Mouse (Mus musculus) forebrain, embryonic 13.5 days (tissue): ENCODE measurements around the gene Kcna5. TPM values are rescaled to one million over a fixed set of nuclear protein-coding genes. Genes with fewer than 3 reads are reported as not detected.

Source experiments
- ATAC-seq: fragments of 200-750 bp; cut with Nextera tagmentation; 2 replicates; pipeline ENCODE4 v1.8.0; 2017
- H3K27ac ChIP-seq: fragments of 300-500 bp; sonication (generic); 2 replicates; pipeline ENCODE4 v1.5.1; 2015; ENCODE audit warnings: inconsistent platforms, mild to moderate bottlenecking, moderate library complexity
- H3K27me3 ChIP-seq: fragments of 300-500 bp; sonication (generic); 2 replicates; pipeline ENCODE4 v1.6.1; 2015; ENCODE audit warnings: mild to moderate bottlenecking, inconsistent platforms
- H3K36me3 ChIP-seq: fragments of 300-500 bp; sonication (generic); 2 replicates; pipeline ENCODE4 v1.6.1; 2015; ENCODE audit warnings: mild to moderate bottlenecking, inconsistent platforms; ENCODE audit not compliant: poor library complexity, severe bottlenecking
- H3K4me1 ChIP-seq: fragments of 300-500 bp; sonication (generic); 2 replicates; pipeline ENCODE4 v1.6.1; 2015; ENCODE audit warnings: inconsistent platforms
- H3K4me2 ChIP-seq: fragments of 300-500 bp; sonication (generic); 2 replicates; pipeline ENCODE4 v1.6.1; 2015; ENCODE audit warnings: inconsistent platforms, mild to moderate bottlenecking, moderate library complexity
- H3K4me3 ChIP-seq: fragments of 300-500 bp; sonication (generic); 2 replicates; pipeline ENCODE4 v1.5.1; 2015; ENCODE audit warnings: mild to moderate bottlenecking, inconsistent platforms
- H3K9ac ChIP-seq: fragments of 300-500 bp; sonication (generic); 2 replicates; pipeline ENCODE4 v1.6.1; 2015; ENCODE audit warnings: mild to moderate bottlenecking, inconsistent platforms
- H3K9me3 ChIP-seq: fragments of 300-500 bp; sonication (generic); replicated peaks from 2 replicates; pipeline ENCODE4 v1.6.1; 2016; ENCODE audit warnings: inconsistent platforms
- WGBS: fragments of 180-500 bp; shearing (Covaris S2); methylation state at CpG from one replicate; pipeline ENCODE4 v1.1.7; 2015; 5-methylcytosine and 5-hydroxymethylcytosine counted together
- polyA plus RNA-seq: library from polyadenylated mRNA; unstranded; fragments of >200 nt; fragmentation: Nextera tagmentation; extraction: Ambion mirVana; gene quantifications from 2 replicates; pipeline ENCODE4 v1.2.1, GENCODE M21; 2015

Gene Kcna5
- polyA plus RNA-seq, 1 experiment from 2014 or later = 1.3 TPM

DNA sequence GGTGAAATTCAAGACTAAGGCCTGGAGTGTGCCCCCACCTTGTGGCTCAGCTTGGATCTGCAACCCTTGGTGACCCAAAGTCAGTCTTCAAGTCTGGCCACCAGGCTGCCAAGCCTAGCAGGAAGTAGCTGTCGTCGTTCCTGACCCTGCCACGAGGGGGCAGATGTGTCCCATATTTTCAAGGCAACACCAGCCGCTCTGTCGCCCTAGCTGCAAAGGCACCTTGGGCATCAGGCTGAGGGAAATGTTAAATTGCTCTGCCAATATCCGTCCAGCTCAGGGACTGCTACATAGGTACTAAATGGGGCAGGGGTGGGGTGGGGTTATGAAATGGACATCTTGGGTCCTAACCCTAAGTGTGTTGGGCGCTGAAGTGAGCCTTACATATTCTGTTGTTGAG lies 28.7 kb upstream of the Kcna5 start:
- H3K27ac ChIP-seq = no peak overlapping the region
- no peak overlapping the region for H3K4me3 ChIP-seq
- H3K36me3 ChIP-seq = no peaks in the 10 kb centered on the region
- ATAC-seq = peak; percentile 57
- no peaks in the 10 kb centered on the region for H3K9me3 ChIP-seq
- no peaks in the 10 kb centered on the region for H3K27me3 ChIP-seq
- no peak overlapping the region for H3K9ac ChIP-seq
- peaks cover 12% of the 10 kb centered on the region for H3K4me1 ChIP-seq
- no peak overlapping the region for H3K4me2 ChIP-seq
- WGBS = 14% methylated on average over 7 of the region's 7 CpGs

DNA sequence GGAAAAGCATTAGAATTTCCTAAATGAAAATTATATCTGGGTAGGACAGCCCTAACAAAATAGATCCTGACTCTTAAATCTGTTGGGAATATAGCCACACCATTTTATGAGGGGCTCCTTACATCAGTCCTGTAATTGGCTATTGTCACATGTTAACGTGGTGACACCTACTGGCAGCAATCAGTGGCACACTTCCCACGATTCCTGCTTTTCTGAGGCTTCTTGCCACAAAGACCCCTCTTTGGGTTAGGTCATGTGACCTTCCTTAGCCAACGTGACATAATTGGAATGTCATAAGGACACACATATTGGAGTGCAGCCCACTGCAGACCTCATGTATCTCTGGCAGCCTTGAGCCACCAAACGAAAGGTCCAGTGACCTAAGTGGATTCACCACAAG lies 26.5 kb upstream of the Kcna5 start:
- Histone ChIP-seq H3K36me3 (no peaks in the 10 kb centered on the region), H3K9ac (no peak overlapping the region), H3K4me2 (no peak overlapping the region), H3K27ac (no peak overlapping the region), H3K4me3 (no peak overlapping the region), H3K4me1 (peaks cover 12% of the 10 kb centered on the region), H3K27me3 (no peaks in the 10 kb centered on the region), H3K9me3 (no peaks in the 10 kb centered on the region)
- WGBS = 25% methylated on average over 4 of the region's 4 CpGs
- no peak for ATAC-seq

DNA sequence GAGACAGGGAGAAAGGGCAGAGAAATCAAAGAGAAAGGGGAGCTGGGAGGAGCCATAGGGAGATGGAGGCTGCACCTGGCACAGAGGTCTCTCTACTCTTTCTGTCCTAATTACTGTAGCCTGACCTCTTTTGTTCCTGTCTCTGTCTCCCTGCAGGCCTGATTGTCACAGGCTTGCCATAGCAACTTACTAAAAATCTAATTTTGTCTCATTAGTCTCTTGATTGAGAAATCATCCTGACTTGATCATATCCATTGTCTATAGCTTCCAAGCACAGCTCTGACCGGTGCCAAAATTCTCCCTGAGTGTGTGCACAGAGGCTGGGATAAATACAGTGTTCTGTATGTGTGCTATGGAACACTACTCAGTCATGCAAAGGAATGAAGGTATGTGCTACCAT lies 25.5 kb upstream of the Kcna5 start:
- H3K27me3 ChIP-seq = no peaks in the 10 kb centered on the region
- peaks cover 12% of the 10 kb centered on the region for H3K4me1 ChIP-seq
- no peak overlapping the region for H3K4me2 ChIP-seq
- WGBS = 43% methylated on average over 1 of the region's 1 CpGs
- H3K27ac ChIP-seq = peak overlapping the region; percentile 75
- no peak for ATAC-seq
- no peak overlapping the region for H3K4me3 ChIP-seq
- no peaks in the 10 kb centered on the region for H3K9me3 ChIP-seq
- H3K9ac ChIP-seq = no peak overlapping the region
- H3K36me3 ChIP-seq = no peaks in the 10 kb centered on the region

DNA sequence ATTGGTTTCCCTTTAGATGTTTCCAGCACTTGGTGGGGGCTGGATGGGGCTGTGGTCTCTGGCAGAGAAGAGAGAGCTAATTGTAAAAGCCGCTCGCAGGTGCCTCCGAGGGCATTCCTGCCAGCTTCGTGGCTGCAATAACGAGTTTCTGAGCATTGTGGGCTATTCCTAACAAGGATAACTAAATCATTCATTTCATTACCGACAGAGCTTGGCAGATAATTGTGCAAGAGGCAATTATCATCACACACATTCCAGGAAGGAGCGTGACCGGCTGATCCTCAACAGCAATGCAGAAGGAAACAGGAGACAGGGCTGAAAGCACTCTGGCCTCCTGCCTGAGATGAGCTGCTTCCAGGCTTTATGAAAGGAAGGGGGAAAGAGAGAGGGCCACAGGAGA lies 24.8 kb upstream of the Kcna5 start:
- Histone ChIP-seq H3K9ac (no peak overlapping the region), H3K36me3 (no peaks in the 10 kb centered on the region), H3K9me3 (no peaks in the 10 kb centered on the region), H3K4me1 (peaks cover 12% of the 10 kb centered on the region), H3K27me3 (no peaks in the 10 kb centered on the region), H3K27ac (peak overlapping the region; percentile 75), H3K4me2 (no peak overlapping the region), H3K4me3 (no peak overlapping the region)
- ATAC-seq = peak; percentile 47
- whole genome bisulfite sequencing = 13% methylated on average over 8 of the region's 8 CpGs

DNA sequence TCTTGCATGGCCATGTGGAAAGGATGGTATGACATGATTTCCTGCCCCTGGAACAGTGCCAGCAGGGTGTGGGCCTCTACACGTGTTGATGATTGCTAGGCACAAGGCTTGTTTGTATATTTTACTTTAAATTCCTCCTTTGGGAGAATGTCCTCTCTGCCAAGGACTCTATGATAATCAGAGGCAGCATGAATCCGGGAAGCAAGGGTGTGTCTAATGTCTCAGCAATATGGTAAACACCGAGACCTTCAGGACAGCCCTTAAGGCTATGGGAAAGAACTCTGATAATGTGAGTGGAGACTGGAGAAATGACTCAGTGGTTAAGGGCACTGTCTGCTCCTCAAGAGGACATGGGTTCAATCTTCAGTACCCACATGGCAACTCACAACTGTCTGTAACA lies 23.1 kb upstream of the Kcna5 start:
- Histone ChIP-seq H3K4me2 (no peak overlapping the region), H3K36me3 (no peaks in the 10 kb centered on the region), H3K27me3 (peaks cover 6% of the 10 kb centered on the region), H3K9me3 (no peaks in the 10 kb centered on the region), H3K4me1 (peaks cover 12% of the 10 kb centered on the region), H3K27ac (no peak overlapping the region), H3K9ac (no peak overlapping the region), H3K4me3 (no peak overlapping the region)
- no peak for ATAC-seq
- 81% methylated on average over 3 of the region's 3 CpGs for WGBS

DNA sequence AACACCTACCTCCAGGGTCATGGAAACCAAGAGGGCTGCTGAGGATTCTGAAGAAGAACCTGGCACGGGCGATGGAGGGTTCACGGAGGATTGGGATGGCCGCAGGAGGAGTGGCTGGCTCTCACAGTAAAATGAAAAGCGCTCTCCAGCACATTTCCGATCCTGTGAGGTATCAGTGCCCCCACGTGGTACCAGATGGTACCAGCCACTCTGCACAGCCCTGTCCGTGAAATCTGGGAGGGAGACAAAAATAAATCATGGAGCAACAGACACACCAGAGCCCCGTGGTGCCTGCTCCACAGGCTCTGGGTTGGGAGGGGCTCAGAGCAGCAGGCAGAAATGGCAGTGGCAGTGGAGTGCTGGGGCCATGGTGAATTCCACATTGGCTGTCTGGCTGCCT lies 18.6 kb upstream of the Kcna5 start:
- no peaks in the 10 kb centered on the region for H3K9me3 ChIP-seq
- peak; percentile 58 for ATAC-seq
- peak overlapping the region; percentile 12; the same call in 1 of the 2 replicates for H3K4me2 ChIP-seq
- H3K27me3 ChIP-seq = peaks cover 9% of the 10 kb centered on the region
- no peak overlapping the region for H3K27ac ChIP-seq
- no peak overlapping the region for H3K9ac ChIP-seq
- H3K4me1 ChIP-seq = no peaks in the 10 kb centered on the region
- 25% methylated on average over 9 of the region's 9 CpGs for WGBS
- no peaks in the 10 kb centered on the region for H3K36me3 ChIP-seq
- H3K4me3 ChIP-seq = no peak overlapping the region

DNA sequence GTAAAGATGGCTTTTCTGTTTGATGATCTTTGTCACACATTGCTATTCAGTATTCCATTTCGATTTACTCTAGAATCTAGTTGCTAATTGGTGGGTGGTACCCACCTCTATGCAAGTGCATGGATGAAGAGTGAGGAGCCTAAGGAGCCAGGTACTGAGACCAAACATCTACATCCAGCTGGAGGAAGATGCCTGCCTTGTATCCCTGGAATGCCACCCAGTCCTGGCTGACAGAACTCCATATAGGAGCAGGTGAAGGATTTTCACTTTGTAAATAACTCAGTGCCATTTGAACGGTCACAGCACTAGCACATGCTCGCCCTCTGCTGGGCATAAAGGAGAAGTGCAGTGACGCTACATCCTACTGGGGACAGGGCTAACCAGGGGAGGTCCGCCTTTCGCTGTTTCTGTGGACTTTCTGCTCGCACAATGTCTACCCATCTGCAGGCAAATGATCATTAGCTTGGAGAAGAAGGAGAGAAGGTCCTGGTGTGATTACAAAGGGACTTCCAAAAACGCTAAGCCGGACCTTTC lies 16.7 kb upstream of the Kcna5 start:
- Histone ChIP-seq H3K27me3 (peaks cover 9% of the 10 kb centered on the region), H3K9ac (no peak overlapping the region), H3K4me1 (no peaks in the 10 kb centered on the region), H3K4me3 (no peak overlapping the region), H3K9me3 (no peaks in the 10 kb centered on the region), H3K4me2 (no peak overlapping the region), H3K36me3 (no peaks in the 10 kb centered on the region), H3K27ac (no peak overlapping the region)
- ATAC-seq = peak; percentile 82
- WGBS = 15% methylated on average over 9 of the region's 9 CpGs

DNA sequence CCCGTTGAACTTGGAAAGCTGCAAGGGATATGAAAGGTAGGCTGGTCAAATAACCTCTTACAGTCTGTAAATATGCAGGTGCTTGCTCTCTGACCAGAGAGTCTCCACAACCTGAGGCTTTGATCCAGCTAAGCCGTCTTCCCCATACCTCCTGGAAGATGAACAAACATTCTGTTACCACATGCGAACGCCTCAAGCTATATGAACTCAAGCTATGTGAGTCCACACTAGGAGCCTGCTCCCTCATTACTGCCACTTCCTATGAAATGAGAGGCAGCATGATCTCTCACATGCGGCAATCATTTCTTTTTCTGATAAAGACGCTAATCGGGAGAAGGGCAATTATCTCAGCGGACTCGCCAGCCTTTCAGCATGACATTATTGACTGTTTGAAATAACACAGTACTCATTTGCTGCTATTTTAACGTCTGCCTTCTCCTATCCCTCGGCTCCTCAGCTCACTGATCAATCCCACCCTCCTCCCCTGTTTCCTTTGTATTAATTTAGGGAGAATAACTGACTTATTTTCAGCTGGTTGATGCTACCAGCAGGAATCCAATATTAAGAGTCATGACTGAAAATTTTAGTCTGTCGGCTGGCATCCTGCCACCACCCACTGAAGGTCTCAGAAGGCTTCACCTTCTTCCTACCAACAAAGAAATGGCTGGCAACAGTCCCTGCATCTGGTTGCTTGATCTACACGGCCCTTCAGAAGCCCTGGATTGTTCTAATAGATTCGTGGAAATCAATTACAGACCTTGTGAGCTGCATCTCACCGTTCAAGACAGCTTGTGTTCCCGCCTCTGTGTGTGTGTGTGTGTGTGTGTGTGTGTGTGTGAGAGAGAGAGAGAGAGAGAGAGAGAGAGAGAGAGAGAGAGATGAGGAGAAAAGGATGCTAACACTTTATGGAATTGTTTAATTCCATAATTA lies 9.2 kb upstream of the Kcna5 start:
- no peak; the same call in 1 of the 2 replicates for ATAC-seq
- no peaks in the 10 kb centered on the region for H3K36me3 ChIP-seq
- H3K9me3 ChIP-seq = no peaks in the 10 kb centered on the region
- WGBS = 46% methylated on average over 16 of the region's 16 CpGs
- H3K4me1 ChIP-seq = peaks cover 10% of the 10 kb centered on the region; the same call in 1 of the 2 replicates
- H3K27ac ChIP-seq = peak overlapping the region; percentile 54
- H3K4me3 ChIP-seq = no peak overlapping the region
- H3K9ac ChIP-seq = no peak overlapping the region
- H3K4me2 ChIP-seq = no peak overlapping the region
- no peaks in the 10 kb centered on the region for H3K27me3 ChIP-seq

DNA sequence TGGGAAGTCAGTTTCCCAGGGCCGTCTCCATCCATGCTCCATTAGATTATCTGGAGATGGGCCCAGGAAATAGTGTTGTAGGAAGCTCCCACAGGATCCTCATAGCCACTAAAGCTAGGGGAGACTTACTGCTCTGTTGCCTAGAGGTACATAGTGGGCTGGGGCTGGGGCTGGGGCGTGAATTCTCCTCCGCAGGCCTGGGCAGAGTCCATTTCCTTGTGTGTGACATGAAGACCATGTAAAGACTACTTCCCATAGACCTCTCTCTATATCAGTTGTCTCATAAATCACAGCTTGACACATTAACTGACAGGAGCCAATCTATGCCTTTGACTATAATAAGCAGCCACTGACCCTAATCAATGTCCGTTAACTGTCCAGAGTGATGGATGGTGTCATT lies 7.5 kb upstream of the Kcna5 start:
- WGBS = 87% methylated on average over 4 of the region's 4 CpGs
- ATAC-seq = no peak

DNA sequence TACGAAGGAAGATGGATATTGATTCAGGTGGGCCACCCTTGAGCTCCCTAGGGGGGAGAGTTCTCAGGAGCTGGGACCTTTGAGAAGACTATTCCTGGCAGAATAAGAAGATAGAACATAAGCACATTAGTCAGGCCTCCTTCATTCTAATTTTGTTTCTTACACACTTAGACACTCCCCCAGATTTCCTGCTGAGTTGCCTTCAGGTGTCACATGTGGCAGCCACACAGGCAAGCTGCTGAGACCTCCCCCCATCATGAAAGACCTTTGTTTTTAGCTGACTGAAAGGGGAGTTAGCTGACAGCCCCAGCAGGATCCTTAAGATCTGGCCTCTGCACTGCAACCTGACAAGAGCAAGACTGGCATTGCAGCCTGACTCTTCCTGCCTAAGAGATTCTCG lies 2.3 kb upstream of the Kcna5 start:
- ATAC-seq = no peak
- no peak overlapping the region for H3K9ac ChIP-seq
- no peaks in the 10 kb centered on the region for H3K36me3 ChIP-seq
- H3K27ac ChIP-seq = no peak overlapping the region
- H3K4me2 ChIP-seq = no peak overlapping the region
- no peaks in the 10 kb centered on the region for H3K9me3 ChIP-seq
- no peak overlapping the region for H3K4me3 ChIP-seq
- H3K27me3 ChIP-seq = peaks cover 29% of the 10 kb centered on the region
- H3K4me1 ChIP-seq = peaks cover 12% of the 10 kb centered on the region
- WGBS = 27% methylated on average over 2 of the region's 2 CpGs

More for the DNA sequence above, 7.5 kb upstream of the Kcna5 start:
- Histone ChIP-seq H3K36me3 (no peaks in the 10 kb centered on the region), H3K9me3 (no peaks in the 10 kb centered on the region), H3K9ac (no peak overlapping the region), H3K27me3 (no peaks in the 10 kb centered on the region), H3K4me1 (peaks cover 10% of the 10 kb centered on the region; the same call in 1 of the 2 replicates), H3K27ac (no peak overlapping the region), H3K4me3 (no peak overlapping the region), H3K4me2 (no peak overlapping the region)

DNA sequence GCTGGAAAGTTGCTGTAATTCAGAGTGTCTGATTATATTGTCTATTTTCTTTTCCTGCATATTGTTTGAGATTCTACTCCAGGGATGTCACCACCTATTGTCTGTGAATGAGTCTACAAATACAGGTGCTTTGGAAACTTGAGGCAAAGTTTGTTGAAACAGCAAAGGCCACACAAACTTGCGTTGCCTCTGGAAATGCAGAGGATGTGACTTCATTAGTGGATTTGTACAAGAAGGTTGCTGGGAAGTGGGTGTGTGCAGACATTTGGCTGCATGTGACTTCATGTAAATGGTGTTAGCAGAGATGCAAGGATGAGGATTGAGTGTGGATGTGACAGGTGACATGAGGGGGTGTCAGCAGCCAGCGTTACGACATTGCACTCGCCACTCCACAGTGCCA lies 1.7 kb upstream of the Kcna5 start:
- H3K9me3 ChIP-seq = no peaks in the 10 kb centered on the region
- no peak overlapping the region for H3K4me3 ChIP-seq
- H3K36me3 ChIP-seq = no peaks in the 10 kb centered on the region
- H3K9ac ChIP-seq = no peak overlapping the region
- H3K27ac ChIP-seq = no peak overlapping the region
- 76% methylated on average over 4 of the region's 4 CpGs for WGBS
- peaks cover 12% of the 10 kb centered on the region for H3K4me1 ChIP-seq
- no peak overlapping the region for H3K4me2 ChIP-seq
- ATAC-seq = no peak
- H3K27me3 ChIP-seq = peaks cover 29% of the 10 kb centered on the region

DNA sequence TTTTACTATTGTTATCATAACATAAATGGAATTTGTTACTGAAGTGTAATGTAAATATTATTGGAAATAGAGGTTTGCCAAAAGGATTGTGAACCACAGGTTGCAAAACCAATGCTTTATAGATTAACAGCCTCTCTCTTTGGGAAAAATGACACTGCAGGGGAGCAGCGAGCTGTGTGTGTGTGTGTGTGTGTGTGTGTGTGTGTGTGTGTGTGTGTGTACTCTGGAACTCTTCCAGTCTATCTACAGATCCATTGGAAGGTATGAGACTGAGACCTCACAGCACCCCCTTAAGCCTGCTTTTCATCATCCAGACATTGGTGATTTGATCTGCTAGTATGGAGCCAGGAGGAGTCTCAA lies 679 bp upstream of the Kcna5 start:
- Histone ChIP-seq H3K4me2 (no peak overlapping the region), H3K27ac (no peak overlapping the region), H3K4me3 (no peak overlapping the region), H3K9me3 (no peaks in the 10 kb centered on the region), H3K4me1 (peaks cover 12% of the 10 kb centered on the region), H3K27me3 (peaks cover 29% of the 10 kb centered on the region), H3K9ac (no peak overlapping the region), H3K36me3 (no peaks in the 10 kb centered on the region)
- WGBS = 8% methylated on average over 1 of the region's 1 CpGs
- ATAC-seq = no peak
